Mouse (Mus musculus): ENCODE measurements around the gene Btk.

DNA sequence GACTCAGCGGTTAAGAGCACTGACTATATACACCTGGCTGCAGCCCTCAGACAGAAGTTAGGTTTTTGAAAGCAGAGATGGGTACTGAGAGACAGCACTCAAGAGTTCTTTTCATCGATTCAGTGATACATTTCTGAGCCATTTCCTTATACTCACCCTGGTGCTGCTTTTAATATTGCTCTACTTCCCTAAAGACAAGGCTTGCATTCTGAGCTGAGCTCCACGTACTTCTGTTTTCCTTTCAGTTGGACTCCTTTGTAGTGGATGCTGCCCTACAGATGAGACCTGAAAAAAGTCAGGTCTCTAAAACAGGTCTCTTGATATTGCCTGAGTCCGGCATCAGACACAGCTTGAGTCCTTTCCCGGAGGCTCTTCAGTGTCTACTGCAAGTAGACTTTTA lies 49.3 kb upstream of the Btk start:
- TF ChIP-seq CTCF (IDR thresholded peaks at IDR 0.05; ENCODE audit: control insufficient read depth, insufficient read depth, low read length), result no peak
- no peak for TF ChIP-seq POLR2A (IDR thresholded peaks at IDR 0.05; ENCODE audit: borderline replicate concordance, control insufficient read depth, low read depth, low read length)
